Mouse (Mus musculus) gastrocnemius, adult 8-10 months (tissue): ENCODE measurements around the gene Adamts17. TPM values are rescaled to one million over a fixed set of nuclear protein-coding genes. Genes with fewer than 3 reads are reported as not detected.
A peak's percentile ranks its signal among the peaks of the same experiment; 100 is the strongest.

ENCODE experiments used
- DNase-seq, 2 experiments: peaks; one replicate each; pipeline ENCODE4 v3.0.0; 2022; ENCODE audit warnings: low spot score in 2 of 2
- total RNA-seq, 4 experiments: library from RNA; stranded (reverse); gene quantifications; 2 replicates each; pipeline ENCODE4 v1.2.4; 2022

The Adamts17 gene
- under 1 TPM in 2 of 4 experiments, not detected in 2; 0.38 to 0.49 TPM for total RNA-seq

DNA sequence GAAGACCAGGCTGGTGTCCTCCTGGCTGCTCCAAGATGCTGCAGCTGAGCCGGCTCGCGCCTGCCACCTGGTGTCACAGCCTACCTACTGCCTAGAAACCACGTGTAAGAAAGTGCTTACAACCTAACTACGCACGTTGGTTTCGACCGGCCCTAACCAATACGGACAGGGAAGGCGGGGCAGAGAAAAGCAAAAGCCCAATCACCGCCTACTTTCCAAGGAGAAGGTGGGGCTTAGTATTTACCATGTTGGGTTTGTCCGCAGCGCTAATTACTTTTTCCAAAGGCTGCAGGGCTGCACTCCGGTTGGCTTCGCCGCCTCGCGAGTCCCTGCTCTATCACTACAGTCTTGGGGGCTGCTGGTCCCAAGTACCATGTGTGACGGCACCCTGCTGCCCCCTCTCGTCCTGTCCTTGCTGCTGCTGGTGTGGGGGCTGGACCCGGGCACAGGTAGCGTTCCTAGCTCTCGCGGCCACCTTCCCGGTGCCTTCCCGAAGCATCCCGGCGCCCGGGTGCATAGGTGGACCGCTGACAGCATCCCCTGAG lies at the start of gene Adamts17:
TSS of gene Adamts17 (plus strand) at position 273 of the 545 bp plus-strand sequence.
- peak; percentile 86 to 89 for DNase-seq

DNA sequence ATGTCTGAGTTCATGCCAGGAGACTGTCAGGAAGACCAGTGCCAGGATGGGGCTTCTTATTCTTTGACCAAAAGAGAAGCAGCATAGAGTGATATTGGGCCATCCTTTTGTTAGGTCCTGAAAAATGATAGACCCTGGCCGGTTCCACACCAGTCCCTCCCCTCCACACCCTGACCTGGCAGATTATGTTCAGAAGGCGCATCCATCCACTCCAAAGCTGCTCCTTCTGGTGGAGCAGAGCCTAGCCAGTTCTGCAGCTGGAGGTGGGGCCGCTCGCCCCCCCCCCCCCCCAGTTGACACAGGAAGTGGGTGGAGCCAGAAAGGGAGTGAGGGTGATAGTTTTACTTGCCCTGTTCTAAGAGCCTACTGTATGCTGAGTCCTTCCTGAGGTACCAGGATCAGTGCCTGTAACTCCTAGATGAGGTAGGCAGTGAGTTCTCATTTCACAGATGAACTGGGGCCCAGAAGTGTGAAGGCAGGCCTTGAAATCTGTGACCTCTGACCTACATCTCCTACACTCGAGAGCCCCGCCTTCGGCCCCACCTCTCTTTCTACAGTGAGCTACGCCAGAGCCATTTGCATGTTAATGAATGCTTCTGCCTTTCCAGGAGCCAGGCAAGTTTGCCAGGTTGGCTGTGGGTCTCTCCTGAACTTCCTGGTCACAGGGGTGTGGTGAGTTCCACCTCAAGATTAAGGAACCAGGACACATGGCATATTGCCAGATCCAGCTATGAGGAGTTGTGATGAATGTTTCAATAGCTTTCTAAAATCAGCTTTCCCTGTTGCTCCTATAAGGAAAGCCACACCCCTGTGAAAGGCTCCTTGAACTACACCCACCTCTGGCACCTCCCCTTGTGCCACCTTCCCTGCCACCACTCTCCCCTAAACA lies 49.4 kb upstream of the Adamts17 start:
- no peak for DNase-seq

DNA sequence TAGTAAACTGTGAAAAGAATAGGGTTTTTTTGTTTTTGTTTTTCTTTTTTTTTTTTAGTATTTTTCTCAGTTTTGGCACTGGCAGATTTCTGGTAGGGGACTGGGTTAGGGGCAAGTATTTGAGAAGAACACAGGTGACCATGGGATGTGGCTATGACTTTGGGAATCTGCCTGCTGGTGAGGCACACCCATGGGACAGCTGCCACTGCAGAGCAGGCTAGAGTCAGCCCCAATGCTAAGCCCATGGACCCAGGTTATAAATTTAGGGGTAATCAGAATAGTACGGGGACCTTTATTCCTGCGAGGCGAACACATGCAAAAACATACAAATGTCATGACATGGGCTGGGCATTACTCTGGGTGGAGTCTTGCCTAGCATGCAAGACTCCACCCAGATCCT lies 48.5 kb upstream of the Adamts17 start:
- no peak for DNase-seq

DNA sequence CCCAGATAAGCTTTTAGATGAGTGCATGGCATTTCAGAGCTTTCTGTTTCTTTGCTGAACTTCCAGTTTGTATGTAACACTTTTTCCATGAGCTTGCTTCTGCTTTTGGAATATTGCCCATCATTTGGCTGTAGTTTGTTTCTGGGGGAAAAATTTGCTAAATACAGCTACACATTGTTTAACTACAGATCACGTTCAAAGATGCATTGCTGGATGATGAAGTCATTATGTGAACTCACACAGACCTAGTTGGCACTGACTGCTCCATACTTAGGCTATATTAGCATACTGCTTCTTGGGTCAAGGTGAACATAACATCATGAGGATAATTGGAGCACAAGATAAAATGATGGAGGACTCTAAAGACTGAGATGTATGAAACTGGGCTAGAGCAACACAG lies 42.6 kb upstream of the Adamts17 start:
- DNase-seq, result no peak

DNA sequence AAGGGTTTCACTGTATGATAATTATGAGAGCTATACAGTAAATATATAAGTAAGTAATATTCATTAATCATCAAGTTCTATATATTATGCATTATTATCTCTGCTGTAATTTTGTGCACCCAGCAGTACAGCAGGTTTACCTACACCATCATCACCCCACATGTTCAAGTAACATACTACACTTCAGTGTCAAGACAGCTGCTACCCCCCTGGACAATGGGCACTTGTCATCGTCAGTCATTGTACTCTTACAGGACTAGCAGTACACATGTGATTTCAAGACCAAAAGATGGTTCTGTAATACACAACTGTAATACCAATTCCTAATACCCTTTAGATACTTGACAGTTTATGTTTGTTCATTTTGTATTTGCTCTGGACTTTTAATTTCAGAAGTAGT lies 42.2 kb upstream of the Adamts17 start:
- DNase-seq, result no peak

DNA sequence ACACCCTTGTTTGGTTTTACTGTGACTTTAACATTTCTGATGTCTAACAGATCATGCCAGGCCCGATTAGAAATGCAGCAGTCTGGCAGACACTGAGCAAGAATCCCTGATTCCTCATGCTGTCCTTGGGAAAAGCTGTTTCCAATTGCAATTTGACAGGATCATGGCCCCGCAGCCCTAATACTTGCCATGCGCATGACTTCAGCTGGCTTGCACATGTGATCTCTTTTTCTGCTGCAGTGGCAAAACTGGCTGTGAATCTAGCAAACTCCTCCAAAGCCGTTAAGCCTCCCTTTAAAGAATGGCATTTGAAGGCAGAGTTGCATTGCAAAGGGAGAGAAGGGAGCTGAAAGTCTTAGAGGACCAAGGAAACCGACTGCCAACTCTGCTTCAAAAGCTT lies 40.7 kb upstream of the Adamts17 start:
- no peak for DNase-seq

DNA sequence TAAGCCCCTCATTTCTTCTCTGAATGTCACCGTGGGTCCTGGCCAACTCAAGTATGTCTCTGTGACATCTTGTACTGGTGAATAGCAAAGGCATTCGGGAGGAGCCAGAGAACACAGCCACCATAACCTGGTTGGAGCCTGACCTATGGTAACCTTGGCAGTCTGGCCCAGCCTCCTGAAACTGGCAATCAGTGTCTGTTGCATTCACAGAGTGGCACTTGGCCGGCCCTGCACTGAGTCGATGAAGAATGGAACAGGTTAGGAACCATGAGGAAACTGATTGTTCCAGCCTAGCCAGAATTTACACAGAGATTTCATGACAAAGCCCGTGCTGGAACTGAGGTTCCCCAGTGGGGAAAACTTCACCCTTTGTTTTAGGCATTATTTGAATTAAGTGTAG lies 38.8 kb upstream of the Adamts17 start:
- DNase-seq, result no peak

DNA sequence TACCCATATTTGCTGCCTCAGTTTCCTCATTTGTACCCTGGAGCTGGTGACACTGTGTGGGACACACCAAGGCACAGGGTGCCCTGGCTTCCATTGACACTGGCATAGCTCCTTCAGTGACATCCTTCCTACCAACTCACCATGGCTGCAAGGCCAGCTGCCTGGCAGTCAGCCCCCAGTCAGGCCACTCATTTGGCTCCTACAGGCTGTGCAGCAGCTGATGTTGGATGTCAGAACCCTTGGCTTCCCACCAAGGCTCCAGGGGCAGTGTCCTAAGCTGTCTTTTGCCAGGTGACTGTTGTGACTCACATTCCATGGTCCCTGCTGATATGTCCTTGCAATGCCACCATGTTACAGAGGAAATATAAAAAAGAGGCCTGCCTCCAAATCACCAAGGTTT lies 37.8 kb upstream of the Adamts17 start:
- peak; percentile 25 to 63 for DNase-seq

DNA sequence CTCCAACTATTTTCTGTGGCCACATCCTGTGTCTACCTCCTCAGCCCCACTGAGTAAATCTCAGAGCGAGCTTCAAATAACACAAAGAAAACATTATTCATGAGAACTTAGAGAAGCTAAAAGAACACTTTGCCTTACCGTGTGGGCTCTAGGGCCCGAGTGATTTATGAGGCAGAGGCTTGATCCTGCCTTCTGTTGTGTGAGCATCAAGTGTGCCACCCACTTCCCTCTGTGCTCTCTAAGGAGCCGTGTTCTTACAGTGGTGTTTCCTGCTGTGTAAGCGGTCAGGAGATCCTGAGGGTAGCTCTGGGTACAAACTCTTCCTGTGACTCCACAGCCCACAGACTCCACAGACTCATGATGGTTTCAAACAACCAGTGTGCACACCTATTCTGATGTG lies 35.7 kb upstream of the Adamts17 start:
- DNase-seq, result no peak

DNA sequence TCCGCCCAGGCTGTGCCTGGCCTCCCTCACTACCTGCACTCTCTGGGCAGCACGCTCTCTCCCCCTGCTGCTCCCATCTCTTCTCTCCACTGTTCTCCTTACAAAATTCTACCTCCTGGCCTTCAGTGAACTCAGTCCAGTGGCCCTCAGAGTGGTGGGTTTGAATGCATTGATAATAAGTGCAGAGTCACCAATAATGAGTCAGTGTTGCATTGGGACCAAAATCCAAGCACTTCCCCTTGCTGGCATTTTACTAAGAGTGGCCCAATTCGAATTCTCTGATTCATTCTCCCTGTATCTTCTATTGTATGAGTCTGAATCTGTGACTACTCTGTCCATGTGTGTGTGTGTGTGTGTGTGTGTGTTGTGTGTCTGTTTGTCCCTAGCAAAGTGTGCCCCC lies 32.7 kb upstream of the Adamts17 start:
- DNase-seq, result no peak

DNA sequence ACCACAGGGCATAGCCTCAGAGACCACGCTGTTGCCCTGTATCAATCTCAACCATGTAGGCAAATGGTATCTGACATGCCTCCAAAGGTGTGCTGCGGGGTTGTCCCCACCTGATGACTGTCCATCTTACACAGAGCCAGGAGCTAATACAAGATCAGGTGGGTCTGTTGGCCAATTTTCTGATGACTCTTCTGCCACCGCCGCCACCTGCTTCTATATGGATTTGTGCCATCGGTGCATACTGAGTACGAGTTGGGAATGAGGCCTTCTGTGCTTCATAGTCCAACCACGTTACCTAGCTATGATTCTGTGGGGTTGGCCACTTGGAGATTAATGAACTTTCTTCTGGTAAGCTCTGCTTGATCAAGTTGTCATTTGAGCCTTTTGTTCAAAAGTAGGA lies 29.1 kb upstream of the Adamts17 start:
- no peak for DNase-seq

DNA sequence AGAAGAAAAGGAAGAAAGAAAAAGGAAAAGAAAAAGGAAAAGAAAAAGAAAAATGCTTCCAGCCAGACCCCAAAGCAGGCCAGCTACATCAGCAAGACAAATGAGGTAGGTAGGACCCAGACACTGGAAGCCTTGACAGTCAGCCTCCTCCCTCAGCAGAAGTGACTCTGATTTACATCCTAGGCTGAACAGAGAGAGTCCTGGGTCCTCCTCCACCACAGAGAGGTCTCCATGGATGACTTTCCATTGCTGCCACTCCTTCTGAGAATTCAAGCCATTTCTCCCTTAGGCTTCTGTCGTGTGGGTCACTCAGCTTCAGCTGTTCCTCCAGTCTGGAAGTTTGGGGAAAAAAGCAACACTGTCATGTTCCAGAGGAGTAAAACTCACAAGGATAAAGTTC lies 28.2 kb upstream of the Adamts17 start:
- no peak for DNase-seq

DNA sequence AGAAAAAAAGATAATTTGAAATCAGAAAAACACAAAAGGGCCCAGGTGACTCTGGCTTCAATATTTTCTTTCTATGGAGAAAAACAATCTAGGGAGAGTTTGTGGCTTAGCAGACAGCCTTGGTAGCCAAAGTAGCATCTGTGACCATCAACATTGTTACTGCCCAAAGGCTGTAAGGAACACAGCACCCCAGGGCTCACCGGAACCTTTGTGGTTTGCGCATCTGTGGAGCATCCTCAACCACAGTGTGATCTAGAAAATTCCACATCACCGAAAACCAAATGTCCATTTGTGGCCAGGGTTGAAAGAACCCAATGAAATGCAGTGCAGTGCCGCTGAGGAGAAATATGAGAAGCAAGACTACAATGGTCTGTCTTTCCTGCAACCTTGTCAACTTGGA lies 27.2 kb upstream of the Adamts17 start:
- DNase-seq, result no peak

DNA sequence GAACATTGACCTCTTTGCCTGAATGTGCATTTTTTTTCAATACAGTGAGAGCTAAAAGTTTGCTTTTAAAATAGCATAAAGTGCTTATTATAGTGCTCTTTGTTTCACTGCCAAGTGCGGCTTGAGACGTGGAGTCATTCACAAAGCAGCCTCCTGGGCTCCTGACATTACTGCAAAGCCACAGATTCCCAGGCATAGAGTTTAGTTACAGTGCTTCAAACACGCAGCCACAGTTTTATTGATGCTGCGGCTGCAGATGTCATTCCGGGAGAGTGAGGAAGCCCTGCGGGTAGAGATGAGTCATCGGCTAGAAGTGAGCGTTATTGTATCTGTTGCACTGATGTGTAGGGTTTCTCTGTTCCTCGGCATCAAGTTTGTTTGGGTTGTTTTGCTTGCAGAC lies 26.8 kb upstream of the Adamts17 start:
- DNase-seq, result no peak

DNA sequence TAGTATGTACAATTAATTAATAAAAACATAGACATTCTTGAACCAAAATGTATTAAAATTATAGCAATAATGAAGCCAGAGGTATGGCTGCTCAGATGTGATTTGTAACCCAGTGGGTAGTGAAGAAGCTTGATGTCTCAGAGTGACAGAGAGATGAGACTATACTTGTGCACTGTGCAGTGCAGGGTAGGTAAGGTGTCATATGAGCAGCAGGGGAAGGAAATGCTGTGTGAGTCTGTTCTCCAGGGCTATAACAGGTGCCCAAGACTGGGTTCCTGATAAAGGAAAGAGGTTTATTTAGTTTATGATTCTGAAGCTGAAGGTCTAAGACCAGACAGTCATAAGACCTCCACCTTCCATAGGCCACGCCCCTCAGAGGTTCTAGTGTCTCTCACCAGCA lies 26.4 kb upstream of the Adamts17 start:
- no peak for DNase-seq

DNA sequence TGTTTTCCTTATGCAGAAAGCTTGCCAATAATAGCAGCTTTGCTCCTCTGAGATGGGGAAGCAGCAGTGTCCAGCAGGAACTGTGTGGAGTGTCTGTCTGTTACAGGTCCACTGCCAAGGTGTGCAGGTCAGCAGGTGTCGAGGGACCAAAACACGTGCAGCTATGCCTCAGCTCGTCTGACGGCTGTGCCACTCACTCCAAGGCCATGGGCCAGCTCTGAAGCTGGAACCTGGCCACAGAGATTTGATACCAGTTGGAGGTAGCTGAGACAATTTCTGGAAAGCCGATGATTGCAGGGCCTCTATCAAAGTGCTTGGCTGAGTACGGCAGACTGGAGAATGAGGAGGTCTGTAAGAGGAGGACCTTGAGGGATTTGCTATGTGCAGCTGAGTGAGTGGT lies 24.0 kb upstream of the Adamts17 start:
- no peak for DNase-seq

DNA sequence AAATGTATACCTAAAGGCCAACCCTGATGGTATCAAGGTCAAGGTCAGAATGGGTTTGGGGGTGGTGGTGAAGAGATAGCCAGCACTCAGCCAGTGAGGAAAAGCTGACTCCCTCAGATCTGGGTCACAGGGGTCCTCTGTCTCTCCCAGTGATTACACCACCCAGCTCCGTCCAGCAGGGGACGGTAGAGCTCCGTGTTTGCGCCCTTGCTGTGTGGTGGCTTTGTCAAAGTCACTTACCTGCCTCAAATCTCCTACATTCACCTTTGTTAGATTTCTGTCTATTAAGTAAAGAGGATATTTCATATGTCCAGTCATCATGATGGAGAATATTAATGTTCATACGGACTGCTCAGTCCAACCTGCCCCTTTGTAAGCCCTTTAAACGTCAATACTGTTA lies 19.5 kb upstream of the Adamts17 start:
- no peak for DNase-seq

DNA sequence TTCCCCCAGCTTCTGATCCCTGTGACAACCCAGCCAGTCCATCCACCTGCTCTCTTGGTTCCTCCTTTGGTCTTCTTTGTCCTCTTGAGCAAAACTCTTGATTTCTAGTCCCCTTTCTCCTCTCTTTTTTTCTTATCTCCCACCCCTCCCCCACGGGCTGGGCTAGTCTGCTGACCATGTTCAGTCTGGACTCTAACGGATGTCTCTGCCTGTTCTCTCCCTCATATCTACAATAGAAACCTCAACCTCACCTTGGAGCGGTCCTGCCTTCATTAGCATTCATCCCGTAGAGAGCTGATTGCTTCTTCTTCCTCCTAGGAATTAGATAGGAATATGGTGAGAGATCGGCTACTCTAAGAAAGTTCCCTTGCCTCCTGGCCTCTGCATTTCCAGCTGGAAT lies 8.7 kb upstream of the Adamts17 start:
- no peak for DNase-seq

DNA sequence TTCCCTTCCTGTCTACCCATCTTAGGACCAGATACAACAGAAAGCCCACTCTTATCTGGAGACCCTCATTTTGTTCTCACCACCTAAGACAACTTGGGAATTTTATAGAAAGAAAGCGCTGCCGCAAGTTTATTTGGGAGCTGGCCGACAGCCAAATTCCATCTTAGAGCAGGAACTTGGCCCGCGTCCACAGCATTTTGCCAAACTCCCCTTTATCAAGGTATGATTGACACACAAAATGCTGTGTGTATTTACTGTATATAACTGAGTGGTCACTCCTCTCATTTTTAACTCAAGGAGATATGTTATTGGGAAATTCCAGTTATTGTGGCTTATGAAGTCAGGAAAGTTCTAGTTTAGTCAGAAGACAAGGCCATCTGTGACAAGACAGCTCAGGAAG lies 8.2 kb upstream of the Adamts17 start:
- DNase-seq, result no peak

DNA sequence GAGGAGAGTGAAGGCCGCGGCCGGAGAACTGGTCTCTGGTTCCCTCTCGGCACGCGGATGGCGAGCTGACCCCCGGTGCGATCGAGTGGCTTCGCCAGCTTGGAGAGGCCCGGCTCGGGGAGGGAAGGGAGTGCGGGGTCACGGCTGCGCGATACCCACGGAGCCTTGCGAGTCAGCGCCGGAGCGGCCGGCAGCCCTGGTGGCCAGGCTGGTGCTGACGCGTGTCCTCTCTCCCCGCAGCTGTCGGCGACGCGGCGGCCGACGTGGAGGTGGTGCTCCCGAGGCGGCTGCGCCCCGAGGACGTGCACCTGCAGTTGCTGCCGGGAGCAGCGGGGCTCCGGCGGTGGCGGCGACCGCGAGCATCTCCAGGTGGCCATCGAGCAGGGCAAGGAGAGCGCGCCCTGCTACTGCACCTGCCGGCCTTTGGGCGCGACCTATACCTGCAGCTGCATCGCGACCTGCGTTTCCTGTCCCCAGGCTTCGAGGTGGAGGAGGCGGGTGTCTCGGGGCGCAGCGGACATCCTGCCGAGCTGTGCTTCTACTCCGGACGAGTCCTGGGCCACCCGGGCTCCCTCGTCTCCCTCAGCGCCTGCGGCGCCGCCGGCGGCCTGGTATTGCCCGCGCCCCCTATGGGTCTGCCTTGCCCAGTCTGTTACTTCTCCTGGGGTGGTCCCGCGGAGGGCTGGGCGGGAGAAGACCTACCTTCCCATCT lies 629 bp downstream of the Adamts17 start:
- no peak for DNase-seq

DNA sequence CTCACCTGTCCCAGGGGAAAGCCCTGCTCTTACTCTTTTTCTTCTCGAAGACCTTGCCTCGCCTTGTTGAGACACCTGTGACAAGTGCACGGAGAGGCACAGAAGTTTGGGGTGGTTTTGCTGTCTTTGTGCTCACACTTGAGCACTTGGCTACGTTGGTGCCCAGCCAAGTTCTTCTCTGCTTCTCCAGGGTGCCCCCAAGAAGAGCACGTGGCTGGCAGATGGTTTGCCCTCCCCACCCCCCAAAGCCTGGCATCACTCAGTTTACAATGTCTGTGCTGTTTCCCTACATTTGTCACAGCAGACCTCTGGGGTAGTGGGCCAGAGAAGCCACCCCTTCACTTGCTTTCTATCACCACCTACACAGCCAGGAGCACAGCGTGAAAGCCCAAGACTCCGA lies 1.6 kb downstream of the Adamts17 start:
- DNase-seq, result no peak

DNA sequence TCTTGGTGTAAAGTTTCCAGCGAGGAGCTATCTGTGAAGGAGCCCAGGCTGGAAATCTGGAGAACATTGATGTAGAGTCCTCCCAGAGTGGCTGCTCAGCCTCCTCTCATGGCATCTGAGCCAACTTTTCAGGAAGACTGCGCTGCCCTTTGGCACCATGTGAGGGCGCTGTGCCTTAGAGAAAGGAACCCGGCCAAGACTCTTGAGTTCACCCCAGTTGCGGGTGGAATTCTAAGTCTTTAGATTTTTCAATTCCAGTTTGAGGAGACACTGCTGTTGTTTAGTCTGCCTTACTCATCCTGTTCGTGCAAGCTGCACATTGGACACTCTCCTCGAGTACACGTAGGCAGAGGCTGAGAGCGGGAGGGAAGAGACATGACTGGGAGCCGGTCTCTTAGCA lies 2.5 kb downstream of the Adamts17 start:
- DNase-seq, result peak; percentile 42 to 51

DNA sequence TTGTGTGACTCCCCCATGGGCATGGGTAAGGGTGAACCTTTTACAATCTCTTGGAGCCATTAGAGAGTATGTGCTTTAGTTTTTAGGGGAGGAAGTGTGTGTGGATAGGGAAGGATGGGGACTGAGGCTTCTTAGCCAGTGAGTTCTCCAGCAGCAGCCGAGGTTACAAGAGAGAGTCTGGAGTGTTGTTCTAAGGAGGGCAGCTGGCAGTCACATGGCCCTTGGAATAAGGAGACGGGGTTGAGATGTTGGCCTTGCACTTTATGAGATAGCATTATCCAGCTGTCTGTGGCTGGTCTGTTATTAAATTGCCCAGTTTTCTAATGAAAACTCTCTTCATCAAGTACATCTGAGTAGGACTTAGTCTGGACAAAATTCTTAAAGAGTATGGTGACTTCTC lies 4.3 kb downstream of the Adamts17 start:
- DNase-seq, result no peak
